Mouse (Mus musculus): ENCODE results near the gene Fam155a. TPM values are rescaled to one million over a fixed set of nuclear protein-coding genes. Genes with fewer than 3 reads are reported as not detected.

Fam155a gene
- polyA plus RNA-seq, 1 experiment from 2014 or later: 0.95 TPM

GRCm38 (mm10) chr8:9435501-9435900, 335.5 kb downstream of the Fam155a start:
- ATAC-seq (ENCODE audit: low FRiP score, low TSS enrichment): no peak
- Histone ChIP-seq H3K9me3 (ENCODE audit: control insufficient read depth, low read length) (no peaks in the 10 kb centered on the region), H3K4me1 (ENCODE audit: control insufficient read depth, insufficient read depth, low read length) (no peaks in the 10 kb centered on the region), H3K4me2 (replicated peaks; ENCODE audit: low read depth, low read length) (no peak overlapping the region), H3K27ac (ENCODE audit: low read depth, low read length) (no peak overlapping the region), H3K36me3 (ENCODE audit: control insufficient read depth, insufficient read depth, low read length) (no peaks in the 10 kb centered on the region), H3K9ac (ENCODE audit: low read depth, low read length) (no peak overlapping the region), H3K4me3 (ENCODE audit: low read length) (no peak overlapping the region), H3K27me3 (ENCODE audit: control insufficient read depth, insufficient read depth, low read length) (no peaks in the 10 kb centered on the region)
- WGBS: 43% methylated on average over 10 of the region's 10 CpGs

DNA sequence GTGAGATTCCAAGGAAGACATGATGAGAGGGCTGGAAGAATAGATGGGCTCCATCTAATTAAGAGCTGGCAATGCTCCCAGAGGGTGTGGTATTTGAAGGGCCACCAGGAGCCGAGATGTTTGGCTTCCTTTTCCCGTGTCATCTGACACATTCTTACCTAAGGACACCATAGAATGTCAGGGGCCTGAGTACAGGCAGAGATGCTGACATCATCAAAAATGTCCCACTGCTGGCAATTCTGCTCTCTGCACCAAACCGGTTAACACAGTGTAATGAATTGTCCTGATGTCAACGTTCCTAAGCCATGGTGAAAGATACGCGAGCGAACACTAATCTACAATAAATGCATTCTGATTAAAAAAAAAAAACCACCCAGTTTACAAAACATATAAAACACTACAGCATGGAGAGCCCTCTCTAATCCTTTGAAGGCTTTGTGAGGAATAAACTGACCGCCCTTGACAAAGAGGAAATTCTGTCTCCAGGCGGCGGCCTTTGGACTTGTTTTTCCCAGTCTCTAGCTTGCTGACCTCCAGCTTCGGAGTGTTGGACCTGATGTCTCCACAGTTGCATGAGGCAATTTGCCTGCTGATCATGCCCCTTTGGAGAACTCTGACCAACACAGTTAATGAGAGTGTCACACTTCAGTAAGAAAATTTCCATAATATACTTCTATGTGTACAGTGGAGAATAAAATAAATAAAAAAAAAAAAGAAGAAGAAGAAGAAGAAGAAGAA, 338.2 kb downstream of the Fam155a start:
- Histone ChIP-seq H3K27ac (ENCODE audit: low read depth, low read length) (no peak overlapping the region), H3K27me3 (ENCODE audit: control insufficient read depth, insufficient read depth, low read length) (no peaks in the 10 kb centered on the region), H3K36me3 (ENCODE audit: control insufficient read depth, insufficient read depth, low read length) (no peaks in the 10 kb centered on the region), H3K4me2 (replicated peaks; ENCODE audit: low read depth, low read length) (no peak overlapping the region), H3K9ac (ENCODE audit: low read depth, low read length) (no peak overlapping the region), H3K4me3 (ENCODE audit: low read length) (no peak overlapping the region), H3K9me3 (ENCODE audit: control insufficient read depth, low read length) (no peaks in the 10 kb centered on the region), H3K4me1 (ENCODE audit: control insufficient read depth, insufficient read depth, low read length) (no peaks in the 10 kb centered on the region)
- 81% methylated on average over 11 of the region's 11 CpGs for WGBS
- no peak for ATAC-seq (ENCODE audit: low FRiP score, low TSS enrichment)

GRCm38 (mm10) chr8:9428846-9429245, 342.1 kb downstream of the Fam155a start:
- WGBS: 55% methylated on average over 4 of the region's 4 CpGs
- H3K9me3 ChIP-seq (ENCODE audit: control insufficient read depth, low read length): no peaks in the 10 kb centered on the region
- H3K4me1 ChIP-seq (ENCODE audit: control insufficient read depth, insufficient read depth, low read length): no peaks in the 10 kb centered on the region
- no peak for ATAC-seq (ENCODE audit: low FRiP score, low TSS enrichment)
- H3K36me3 ChIP-seq (ENCODE audit: control insufficient read depth, insufficient read depth, low read length): no peaks in the 10 kb centered on the region
- H3K27ac ChIP-seq (ENCODE audit: low read depth, low read length): no peak overlapping the region
- no peak overlapping the region for H3K9ac ChIP-seq (ENCODE audit: low read depth, low read length)
- H3K27me3 ChIP-seq (ENCODE audit: control insufficient read depth, insufficient read depth, low read length): no peaks in the 10 kb centered on the region
- no peak overlapping the region for H3K4me3 ChIP-seq (ENCODE audit: low read length)
- H3K4me2 ChIP-seq (replicated peaks; ENCODE audit: low read depth, low read length): no peak overlapping the region

GRCm38 (mm10) chr8:9424069-9424468, 346.9 kb downstream of the Fam155a start:
- H3K4me1 ChIP-seq (ENCODE audit: control insufficient read depth, insufficient read depth, low read length): no peaks in the 10 kb centered on the region
- no peaks in the 10 kb centered on the region for H3K27me3 ChIP-seq (ENCODE audit: control insufficient read depth, insufficient read depth, low read length)
- H3K27ac ChIP-seq (ENCODE audit: low read depth, low read length): no peak overlapping the region
- H3K4me3 ChIP-seq (ENCODE audit: low read length): no peak overlapping the region
- H3K9me3 ChIP-seq (ENCODE audit: control insufficient read depth, low read length): no peaks in the 10 kb centered on the region
- ATAC-seq (ENCODE audit: low FRiP score, low TSS enrichment): no peak
- 67% methylated on average over 2 of the region's 2 CpGs for WGBS
- H3K9ac ChIP-seq (ENCODE audit: low read depth, low read length): no peak overlapping the region
- H3K4me2 ChIP-seq (replicated peaks; ENCODE audit: low read depth, low read length): no peak overlapping the region
- H3K36me3 ChIP-seq (ENCODE audit: control insufficient read depth, insufficient read depth, low read length): no peaks in the 10 kb centered on the region

DNA sequence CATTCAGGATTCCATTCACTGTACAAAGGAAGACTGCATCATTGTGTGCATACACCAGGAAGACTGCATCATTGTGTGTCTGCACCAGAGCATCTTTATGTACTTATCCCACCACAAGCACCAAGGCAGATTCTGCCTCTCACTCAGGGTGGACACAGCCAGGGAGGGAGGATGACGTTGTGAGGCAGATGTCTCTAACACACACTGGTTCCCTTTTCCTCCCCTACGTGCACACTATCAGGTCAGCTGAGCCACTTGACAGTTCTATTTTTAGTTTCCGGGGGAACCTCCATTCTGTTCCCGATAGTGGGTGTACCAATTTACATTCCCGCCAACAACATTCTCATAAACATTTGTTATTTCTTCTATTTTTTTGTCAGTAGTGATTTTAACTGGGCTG, 347.4 kb downstream of the Fam155a start:
- ATAC-seq (ENCODE audit: low FRiP score, low TSS enrichment): no peak

DNA sequence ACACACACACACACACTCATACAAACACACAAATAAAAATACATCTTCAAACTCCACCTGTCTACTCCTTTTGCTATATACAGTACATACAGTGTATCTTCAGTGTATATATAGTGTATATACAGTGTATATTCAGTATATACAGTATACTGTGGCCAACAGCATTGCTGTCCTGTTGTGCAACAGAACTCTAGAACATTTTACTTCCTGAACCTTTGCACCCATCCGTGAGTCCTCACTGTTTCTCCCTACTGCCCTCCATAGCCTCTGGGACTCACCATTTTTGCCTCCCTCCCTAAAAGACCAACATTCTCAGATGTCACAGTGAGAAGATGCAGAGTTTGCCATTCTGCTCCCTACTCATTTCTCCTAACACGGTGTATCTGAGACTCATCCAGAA, 347.8 kb downstream of the Fam155a start:
- WGBS: 66% methylated on average over 2 of the region's 2 CpGs
- H3K4me2 ChIP-seq (replicated peaks; ENCODE audit: low read depth, low read length): no peak overlapping the region
- H3K9me3 ChIP-seq (ENCODE audit: control insufficient read depth, low read length): no peaks in the 10 kb centered on the region
- H3K9ac ChIP-seq (ENCODE audit: low read depth, low read length): no peak overlapping the region
- no peak for ATAC-seq (ENCODE audit: low FRiP score, low TSS enrichment)
- no peak overlapping the region for H3K27ac ChIP-seq (ENCODE audit: low read depth, low read length)
- no peak overlapping the region for H3K4me3 ChIP-seq (ENCODE audit: low read length)
- H3K36me3 ChIP-seq (ENCODE audit: control insufficient read depth, insufficient read depth, low read length): no peaks in the 10 kb centered on the region
- no peaks in the 10 kb centered on the region for H3K4me1 ChIP-seq (ENCODE audit: control insufficient read depth, insufficient read depth, low read length)
- H3K27me3 ChIP-seq (ENCODE audit: control insufficient read depth, insufficient read depth, low read length): no peaks in the 10 kb centered on the region

More for the DNA sequence above, 347.4 kb downstream of the Fam155a start:
- 46% methylated on average over 5 of the region's 5 CpGs for WGBS
- Histone ChIP-seq H3K27ac (ENCODE audit: low read depth, low read length) (no peak overlapping the region), H3K36me3 (ENCODE audit: control insufficient read depth, insufficient read depth, low read length) (no peaks in the 10 kb centered on the region), H3K9me3 (ENCODE audit: control insufficient read depth, low read length) (no peaks in the 10 kb centered on the region), H3K4me1 (ENCODE audit: control insufficient read depth, insufficient read depth, low read length) (no peaks in the 10 kb centered on the region), H3K9ac (ENCODE audit: low read depth, low read length) (no peak overlapping the region), H3K4me2 (replicated peaks; ENCODE audit: low read depth, low read length) (no peak overlapping the region), H3K4me3 (ENCODE audit: low read length) (no peak overlapping the region), H3K27me3 (ENCODE audit: control insufficient read depth, insufficient read depth, low read length) (no peaks in the 10 kb centered on the region)

DNA sequence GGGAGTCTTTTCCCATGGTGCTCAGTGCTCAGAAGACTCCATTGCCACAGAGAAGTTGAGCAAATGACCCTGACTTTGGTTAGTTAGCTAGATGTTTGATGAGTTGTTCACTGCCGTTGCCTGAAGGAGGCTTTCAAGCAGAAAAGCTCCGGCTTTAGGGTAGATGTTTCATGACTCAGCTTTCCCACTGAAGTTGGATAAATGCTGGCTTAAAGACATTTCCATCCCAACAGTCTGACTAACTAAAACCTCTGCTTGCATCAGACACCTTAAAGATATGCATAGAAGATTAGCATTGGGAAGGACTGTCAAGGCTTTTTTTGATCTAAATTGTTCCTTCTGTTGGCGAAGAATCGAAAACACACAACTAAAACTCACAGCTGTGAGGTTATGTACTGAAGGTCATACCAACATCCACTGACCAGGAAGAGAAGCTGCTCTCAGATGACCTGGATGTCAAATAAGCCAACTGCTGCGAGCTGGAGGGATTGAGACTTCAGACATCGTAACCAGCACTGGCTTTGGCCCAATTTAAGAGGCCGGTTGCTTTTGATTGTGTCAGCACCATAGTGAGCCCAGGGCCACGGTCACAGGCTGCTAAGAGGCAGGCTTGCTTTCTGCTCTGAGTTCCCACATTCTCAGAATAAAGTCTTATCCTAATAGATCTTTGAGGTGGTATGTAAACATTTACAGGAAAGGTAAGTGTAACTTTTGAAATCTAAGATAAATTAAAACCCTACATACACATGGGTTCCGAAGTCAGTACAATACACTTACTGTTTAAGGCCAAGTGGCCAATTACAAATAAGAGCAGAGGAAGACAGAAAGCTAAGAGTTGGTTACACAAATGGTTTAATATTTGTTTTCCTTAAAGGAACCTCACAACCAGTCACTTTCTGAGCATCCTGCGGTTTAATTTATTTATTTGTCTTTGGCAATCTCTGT, 351.8 kb downstream of the Fam155a start:
- no peak overlapping the region for H3K4me3 ChIP-seq (ENCODE audit: low read length)
- ATAC-seq (ENCODE audit: low FRiP score, low TSS enrichment): no peak

DNA sequence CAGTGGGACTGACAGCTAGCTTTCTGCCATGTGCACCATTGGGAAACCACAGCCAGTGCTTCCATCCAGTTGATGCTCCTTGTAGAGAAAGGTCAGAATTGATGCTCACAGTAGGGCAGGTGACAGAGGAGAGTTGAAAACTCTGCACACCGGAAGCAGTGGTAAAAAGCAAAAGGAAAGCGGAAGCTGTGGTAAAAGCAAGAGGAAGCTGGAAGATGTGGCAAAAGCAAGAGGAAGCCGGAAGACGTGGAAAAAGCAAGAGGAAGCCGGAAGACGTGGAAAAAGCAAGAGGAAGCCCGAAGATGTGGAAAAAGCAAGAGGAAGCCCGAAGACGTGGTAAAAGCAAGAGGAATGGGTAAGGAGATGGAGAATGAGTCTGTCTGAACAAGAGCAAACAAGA, 354.8 kb downstream of the Fam155a start:
- ATAC-seq (ENCODE audit: low FRiP score, low TSS enrichment): no peak
- Histone ChIP-seq H3K27ac (ENCODE audit: low read depth, low read length) (no peak overlapping the region), H3K4me2 (replicated peaks; ENCODE audit: low read depth, low read length) (no peak overlapping the region), H3K4me3 (ENCODE audit: low read length) (no peak overlapping the region), H3K9ac (ENCODE audit: low read depth, low read length) (no peak overlapping the region), H3K4me1 (ENCODE audit: control insufficient read depth, insufficient read depth, low read length) (no peaks in the 10 kb centered on the region), H3K27me3 (ENCODE audit: control insufficient read depth, insufficient read depth, low read length) (no peaks in the 10 kb centered on the region), H3K36me3 (ENCODE audit: control insufficient read depth, insufficient read depth, low read length) (no peaks in the 10 kb centered on the region), H3K9me3 (ENCODE audit: control insufficient read depth, low read length) (no peaks in the 10 kb centered on the region)
- WGBS: 87% methylated on average over 9 of the region's 9 CpGs

More for the DNA sequence above, 351.8 kb downstream of the Fam155a start:
- Histone ChIP-seq H3K27me3 (ENCODE audit: control insufficient read depth, insufficient read depth, low read length) (no peaks in the 10 kb centered on the region), H3K36me3 (ENCODE audit: control insufficient read depth, insufficient read depth, low read length) (no peaks in the 10 kb centered on the region), H3K4me1 (ENCODE audit: control insufficient read depth, insufficient read depth, low read length) (no peaks in the 10 kb centered on the region), H3K27ac (ENCODE audit: low read depth, low read length) (no peak overlapping the region), H3K9ac (ENCODE audit: low read depth, low read length) (no peak overlapping the region), H3K4me2 (replicated peaks; ENCODE audit: low read depth, low read length) (no peak overlapping the region), H3K9me3 (ENCODE audit: control insufficient read depth, low read length) (no peaks in the 10 kb centered on the region)
- WGBS: 70% methylated on average over 10 of the region's 10 CpGs

GRCm38 (mm10) chr8:9408480-9408879, 362.5 kb downstream of the Fam155a start:
- WGBS: 12% methylated on average over 5 of the region's 5 CpGs
- no peak overlapping the region for H3K27ac ChIP-seq (ENCODE audit: low read depth, low read length)
- no peaks in the 10 kb centered on the region for H3K36me3 ChIP-seq (ENCODE audit: control insufficient read depth, insufficient read depth, low read length)
- H3K9me3 ChIP-seq (ENCODE audit: control insufficient read depth, low read length): no peaks in the 10 kb centered on the region
- H3K27me3 ChIP-seq (ENCODE audit: control insufficient read depth, insufficient read depth, low read length): no peaks in the 10 kb centered on the region
- no peak for ATAC-seq (ENCODE audit: low FRiP score, low TSS enrichment)
- H3K9ac ChIP-seq (ENCODE audit: low read depth, low read length): no peak overlapping the region
- H3K4me3 ChIP-seq (ENCODE audit: low read length): no peak overlapping the region
- H3K4me1 ChIP-seq (ENCODE audit: control insufficient read depth, insufficient read depth, low read length): 0 out of 2 replicates have a peak, but pooled peaks cover 3% of the 10 kb centered on the region
- H3K4me2 ChIP-seq (replicated peaks; ENCODE audit: low read depth, low read length): no peak overlapping the region
